Mouse (Mus musculus): Measurements from ENCODE around the gene Tmem177. TPM values are rescaled to one million over a fixed set of nuclear protein-coding genes. Genes with fewer than 3 reads are reported as not detected.

The Tmem177 gene
- polyA plus RNA-seq, 1 experiment, result 8.4 TPM

- TF ChIP-seq REST (IDR thresholded peaks at IDR 0.05; ENCODE audit: insufficient read depth, insufficient read length), result no peak
- TF ChIP-seq E2F4 (IDR thresholded peaks at IDR 0.05; ENCODE audit: insufficient read depth), result no peak
- no peak for TF ChIP-seq TCF3 (IDR thresholded peaks at IDR 0.05; ENCODE audit: insufficient read length, low read depth)
- H3K4me3 ChIP-seq, result no peak overlapping the region
- H3K36me3 ChIP-seq (ENCODE audit: control insufficient read depth, insufficient read depth), result no peaks in the 10 kb centered on the region
- H3K79me2 ChIP-seq (ENCODE audit: control insufficient read depth, insufficient read depth), result no peaks in the 10 kb centered on the region
- no peak overlapping the region for H3K4me2 ChIP-seq (ENCODE audit: low read depth)
- H3K27me3 ChIP-seq (ENCODE audit: control insufficient read depth, insufficient read depth, insufficient read length), result peaks cover under 1% of the 10 kb centered on the region
- no peak overlapping the region for H3ac ChIP-seq (ENCODE audit: control insufficient read depth, insufficient read length)
Measured at GRCm38 (mm10) chr1:119931421-119932150, 18.6 kb upstream of the Tmem177 start.

- no peak overlapping the region for H3ac ChIP-seq (ENCODE audit: control insufficient read depth, insufficient read length)
- peaks cover 7% of the 10 kb centered on the region for H3K27me3 ChIP-seq (ENCODE audit: control insufficient read depth, insufficient read depth, insufficient read length)
- no peak overlapping the region for H3K4me3 ChIP-seq
- H3K4me2 ChIP-seq (ENCODE audit: low read depth), result no peak overlapping the region
- H3K79me2 ChIP-seq (ENCODE audit: control insufficient read depth, insufficient read depth), result no peaks in the 10 kb centered on the region
- H3K36me3 ChIP-seq (ENCODE audit: control insufficient read depth, insufficient read depth), result no peaks in the 10 kb centered on the region
- TF ChIP-seq POLR2A (IDR thresholded peaks at IDR 0.05; ENCODE audit: insufficient read length, low read depth) (no peak), TCF3 (IDR thresholded peaks at IDR 0.05; ENCODE audit: insufficient read length, low read depth) (no peak), MAX (IDR thresholded peaks at IDR 0.05; ENCODE audit: low read depth) (no peak)
Measured at GRCm38 (mm10) chr1:119929715-119930114, 16.7 kb upstream of the Tmem177 start.

- Histone ChIP-seq H3K79me2 (ENCODE audit: control insufficient read depth, insufficient read depth) (no peaks in the 10 kb centered on the region), H3K4me2 (ENCODE audit: low read depth) (no peak overlapping the region), H3K27me3 (ENCODE audit: control insufficient read depth, insufficient read depth, insufficient read length) (no peaks in the 10 kb centered on the region), H3K4me3 (no peak overlapping the region), H3K36me3 (ENCODE audit: control insufficient read depth, insufficient read depth) (no peaks in the 10 kb centered on the region), H3ac (ENCODE audit: control insufficient read depth, insufficient read length) (no peak overlapping the region)
- no peak for TF ChIP-seq SRF (IDR thresholded peaks at IDR 0.05; ENCODE audit: control insufficient read depth, insufficient read length, low read depth)
- no peak for TF ChIP-seq CEBPB (IDR thresholded peaks at IDR 0.05; ENCODE audit: insufficient read depth, poor library complexity, severe bottlenecking)
- no peak for TF ChIP-seq MAX (IDR thresholded peaks at IDR 0.05; ENCODE audit: low read depth)
- TF ChIP-seq E2F4 (IDR thresholded peaks at IDR 0.05; ENCODE audit: insufficient read depth), result no peak
- no peak for TF ChIP-seq MYOG (IDR thresholded peaks at IDR 0.05; ENCODE audit: control insufficient read depth in 1 of 3, insufficient read depth in 1 of 3, insufficient read length in 2 of 3, low read depth in 2 of 3)
- TF ChIP-seq USF1 (IDR thresholded peaks at IDR 0.05; ENCODE audit: low read depth), result no peak
- no peak for TF ChIP-seq POLR2A (IDR thresholded peaks at IDR 0.05; ENCODE audit: insufficient read length, low read depth)
- TF ChIP-seq MYOD1 (IDR thresholded peaks at IDR 0.05; ENCODE audit: control insufficient read depth in 1 of 3, insufficient read length in 2 of 3, low read depth in 2 of 3), result no peak
- TF ChIP-seq REST (IDR thresholded peaks at IDR 0.05; ENCODE audit: insufficient read depth, insufficient read length), result no peak
- TF ChIP-seq POLR2AphosphoS2 (IDR thresholded peaks at IDR 0.05; ENCODE audit: insufficient read length, low read depth), result no peak
- no peak for TF ChIP-seq TCF3 (IDR thresholded peaks at IDR 0.05; ENCODE audit: insufficient read length, low read depth)
- TF ChIP-seq TCF12 (IDR thresholded peaks at IDR 0.05; ENCODE audit: insufficient read depth, poor library complexity, severe bottlenecking), result no peak
Measured at GRCm38 (mm10) chr1:119919299-119919698, 6.3 kb upstream of the Tmem177 start.

- no peaks in the 10 kb centered on the region for H3K79me2 ChIP-seq (ENCODE audit: control insufficient read depth, insufficient read depth)
- no peak overlapping the region for H3ac ChIP-seq (ENCODE audit: control insufficient read depth, insufficient read length)
- TF ChIP-seq POLR2AphosphoS2 (IDR thresholded peaks at IDR 0.05; ENCODE audit: insufficient read length, low read depth) (no peak), MYOG (IDR thresholded peaks at IDR 0.05; ENCODE audit: control insufficient read depth in 1 of 3, insufficient read depth in 1 of 3, insufficient read length in 2 of 3, low read depth in 2 of 3) (no peak), USF1 (IDR thresholded peaks at IDR 0.05; ENCODE audit: low read depth) (no peak), POLR2A (IDR thresholded peaks at IDR 0.05; ENCODE audit: insufficient read length, low read depth) (no peak), REST (IDR thresholded peaks at IDR 0.05; ENCODE audit: insufficient read depth, insufficient read length) (no peak)
Measured at GRCm38 (mm10) chr1:119916823-119917371, 3.9 kb upstream of the Tmem177 start.

GRCm38 (mm10) chr1:119907206-119907748 lies 5.7 kb downstream of the Tmem177 start:
- TF ChIP-seq MYOG (IDR thresholded peaks at IDR 0.05; ENCODE audit: control insufficient read depth in 1 of 3, insufficient read depth in 1 of 3, insufficient read length in 2 of 3, low read depth in 2 of 3) (no peak), POLR2AphosphoS2 (IDR thresholded peaks at IDR 0.05; ENCODE audit: insufficient read length, low read depth) (no peak), MYOD1 (IDR thresholded peaks at IDR 0.05; ENCODE audit: control insufficient read depth in 1 of 3, insufficient read length in 2 of 3, low read depth in 2 of 3) (no peak), TCF12 (IDR thresholded peaks at IDR 0.05; ENCODE audit: insufficient read depth, poor library complexity, severe bottlenecking) (no peak), POLR2A (IDR thresholded peaks at IDR 0.05; ENCODE audit: insufficient read length, low read depth) (no peak), E2F4 (IDR thresholded peaks at IDR 0.05; ENCODE audit: insufficient read depth) (no peak), CEBPB (IDR thresholded peaks at IDR 0.05; ENCODE audit: insufficient read depth, poor library complexity, severe bottlenecking) (no peak)
- H3K4me3 ChIP-seq, result no peak overlapping the region
- no peaks in the 10 kb centered on the region for H3K36me3 ChIP-seq (ENCODE audit: control insufficient read depth, insufficient read depth)
- no peak overlapping the region for H3K4me2 ChIP-seq (ENCODE audit: low read depth)
- no peaks in the 10 kb centered on the region for H3K27me3 ChIP-seq (ENCODE audit: control insufficient read depth, insufficient read depth, insufficient read length)
- peaks cover 4% of the 10 kb centered on the region for H3K79me2 ChIP-seq (ENCODE audit: control insufficient read depth, insufficient read depth)
- no peak overlapping the region for H3ac ChIP-seq (ENCODE audit: control insufficient read depth, insufficient read length)

More at GRCm38 (mm10) chr1:119916823-119917371, 3.9 kb upstream of the Tmem177 start:
- Histone ChIP-seq H3K27me3 (ENCODE audit: control insufficient read depth, insufficient read depth, insufficient read length) (no peaks in the 10 kb centered on the region), H3K4me3 (no peak overlapping the region), H3K4me2 (ENCODE audit: low read depth) (no peak overlapping the region), H3K36me3 (ENCODE audit: control insufficient read depth, insufficient read depth) (no peaks in the 10 kb centered on the region)

All from myocyte (in vitro differentiated cells).